Mouse (Mus musculus) bone marrow, adult 2 months (tissue): ENCODE data around the gene Mtnr1a.
A peak's percentile ranks its signal among the peaks of the same experiment; 100 is the strongest.

Experiments used
- CTCF ChIP-seq: fragments of 200-500 bp; IDR thresholded peaks from 2 replicates; pipeline ENCODE4 v1.5.1; 2011; ENCODE audit warnings: low read length, control low read depth; ENCODE audit not compliant: control insufficient read depth, insufficient read depth
- POLR2A ChIP-seq: fragments of 200-500 bp; IDR thresholded peaks from 2 replicates; pipeline ENCODE4 v1.6.1; 2011; ENCODE audit warnings: low read depth, mild to moderate bottlenecking, control low read depth, low read length, borderline replicate concordance; ENCODE audit not compliant: control insufficient read depth

- TF ChIP-seq POLR2A: no peak
- peak; percentile 68 for TF ChIP-seq CTCF
Measured at GRCm38 (mm10) chr8:45068759-45069386, at the start of gene Mtnr1a.
